Comparison of ENCODE assay signal across 13 mouse cellular contexts in genomic region chr12:110974295-110974694, GRCm38 (mm10). TPM values are rescaled to one million over a fixed set of nuclear protein-coding genes. Genes with fewer than 3 reads are reported as not detected.
DNase-seq lines count a peak whose midpoint lies in the region; ATAC-seq and TF ChIP-seq lines count a peak whose summit lies in the region.
"Had no signal": no experiment of that assay in that cellular context is flagged by ENCODE, and none has a peak within 500 bp of the region (broad histone marks: within the 10 kb centered on the region; RNA-seq: fewer than 3 reads in every experiment).

No protein-coding gene starts in this region.

- DNase-seq in gastrocnemius, adult 2 months: peak; percentile 75
- no peak for DNase-seq in gastrocnemius, adult 8-10 months (ENCODE audit: low spot score in 2 of 2)
- peak; percentile 45 for DNase-seq in heart, postnatal 4 days
- peak; percentile 71 for DNase-seq in skeletal muscle tissue, adult 2 months (ENCODE audit: low read depth, low spot score)
- DNase-seq in hindbrain, postnatal 0 days (ENCODE audit: low spot score): no peak
- no peak for DNase-seq in layer of hippocampus, adult 8-10 months (ENCODE audit: low spot score in 2 of 2)
- no peak for DNase-seq in retina, postnatal 1 day
- DNase-seq: adrenal gland, adult 8-10 months; thymus, postnatal 25 days had no signal

- WGBS in hindbrain, postnatal 0 days: 92% methylated on average over 7 of the region's 7 CpGs

- TF ChIP-seq CTCF in gastrocnemius, adult 2 months (IDR thresholded peaks at IDR 0.05): no peak
- TF ChIP-seq CTCF in hindbrain, postnatal 0 days (IDR thresholded peaks at IDR 0.05; ENCODE audit: low read depth): no peak

- intact Hi-C loops in gastrocnemius, adult 2 months (cut with DNase I): no loop called here

- H3K4me3 ChIP-seq in gastrocnemius, adult 2 months: peak overlapping the region; percentile 78
- no peak overlapping the region for H3K4me3 ChIP-seq in hindbrain, postnatal 0 days (ENCODE audit: low read length)
- H3K4me3 ChIP-seq: embryonic facial prominence, embryonic 13.5 days; limb, embryonic 15.5 days had no signal

- H3K9me3 ChIP-seq in hindbrain, postnatal 0 days (ENCODE audit: low read length): no peaks in the 10 kb centered on the region
- H3K9me3 ChIP-seq: embryonic facial prominence, embryonic 13.5 days; limb, embryonic 15.5 days had no signal

- H3K9ac ChIP-seq in hindbrain, postnatal 0 days (replicated peaks; ENCODE audit: low read length): no peak overlapping the region
- H3K9ac ChIP-seq: embryonic facial prominence, embryonic 13.5 days; limb, embryonic 15.5 days had no signal

- H3K27ac ChIP-seq in gastrocnemius, adult 2 months: peak overlapping the region; percentile 100
- no peak overlapping the region for H3K27ac ChIP-seq in hindbrain, postnatal 0 days
- H3K27ac ChIP-seq: embryonic facial prominence, embryonic 13.5 days; kidney, postnatal 0 days; limb, embryonic 15.5 days had no signal

- no peaks in the 10 kb centered on the region for H3K27me3 ChIP-seq in hindbrain, postnatal 0 days (ENCODE audit: insufficient read depth, low read length)
- H3K27me3 ChIP-seq: embryonic facial prominence, embryonic 13.5 days; limb, embryonic 15.5 days had no signal

- H3K4me2 ChIP-seq in hindbrain, postnatal 0 days (ENCODE audit: low read depth, low read length): no peak overlapping the region
- H3K4me2 ChIP-seq: embryonic facial prominence, embryonic 13.5 days; limb, embryonic 15.5 days had no signal

- H3K4me1 ChIP-seq in hindbrain, postnatal 0 days (ENCODE audit: insufficient read depth, low read length): no peaks in the 10 kb centered on the region

- ATAC-seq in common myeloid progenitor, adult 5-6 weeks (replicated peaks; ENCODE audit: low read depth, poor library complexity, severe bottlenecking): peak; percentile 66
- no peak for ATAC-seq in hindbrain, postnatal 0 days

- peaks cover 11% of the 10 kb centered on the region; the same call in 1 of the 2 replicates for H3K36me3 ChIP-seq in hindbrain, postnatal 0 days (ENCODE audit: insufficient read depth, low read length)

RNA-seq across cellular contexts. Expression of gene Ankrd9, which starts 4.5 kb away (rescaled TPM):
- 100 to 1,000 TPM; 150 to 203 TPM for total RNA-seq in gastrocnemius, adult 2 months (2021)
- 100 to 1,000 TPM; 147 to 209 (median 152) TPM for total RNA-seq in gastrocnemius, adult 8-10 months (2022)
- 4.1 and 4.8 TPM in 2 replicates for total RNA-seq in common myeloid progenitor, adult 5-6 weeks (2017)
- total RNA-seq in heart, postnatal 4 days (2021): 10 to 100 TPM; 22.4 to 28.0 TPM
- total RNA-seq in hindbrain, postnatal 0 days (2014; rRNA removed): 14.3 and 21.1 TPM in 2 replicates
- 12.8 and 14.8 TPM in 2 replicates for polyA plus RNA-seq in hindbrain, postnatal 0 days (2015; fragmentation: Nextera tagmentation; extraction: Ambion mirVana)
- total RNA-seq in layer of hippocampus, adult 8-10 months (2022): 10 to 100 TPM; 12.5 to 14.0 (median 12.8) TPM

Comparison
In these comparisons a context has a peak if more than half of its experiments do, and no peak if none do; other contexts are left out.
1. DNase-seq: peak in gastrocnemius, adult 2 months (single experiment), heart, postnatal 4 days (single experiment) and skeletal muscle tissue, adult 2 months (single experiment); none in gastrocnemius, adult 8-10 months (0 of 2), hindbrain, postnatal 0 days (single experiment), layer of hippocampus, adult 8-10 months (0 of 2) and retina, postnatal 1 day (single experiment).